Mouse (Mus musculus): Measurements from ENCODE around the gene Catsper3.

The Catsper3 gene

DNA sequence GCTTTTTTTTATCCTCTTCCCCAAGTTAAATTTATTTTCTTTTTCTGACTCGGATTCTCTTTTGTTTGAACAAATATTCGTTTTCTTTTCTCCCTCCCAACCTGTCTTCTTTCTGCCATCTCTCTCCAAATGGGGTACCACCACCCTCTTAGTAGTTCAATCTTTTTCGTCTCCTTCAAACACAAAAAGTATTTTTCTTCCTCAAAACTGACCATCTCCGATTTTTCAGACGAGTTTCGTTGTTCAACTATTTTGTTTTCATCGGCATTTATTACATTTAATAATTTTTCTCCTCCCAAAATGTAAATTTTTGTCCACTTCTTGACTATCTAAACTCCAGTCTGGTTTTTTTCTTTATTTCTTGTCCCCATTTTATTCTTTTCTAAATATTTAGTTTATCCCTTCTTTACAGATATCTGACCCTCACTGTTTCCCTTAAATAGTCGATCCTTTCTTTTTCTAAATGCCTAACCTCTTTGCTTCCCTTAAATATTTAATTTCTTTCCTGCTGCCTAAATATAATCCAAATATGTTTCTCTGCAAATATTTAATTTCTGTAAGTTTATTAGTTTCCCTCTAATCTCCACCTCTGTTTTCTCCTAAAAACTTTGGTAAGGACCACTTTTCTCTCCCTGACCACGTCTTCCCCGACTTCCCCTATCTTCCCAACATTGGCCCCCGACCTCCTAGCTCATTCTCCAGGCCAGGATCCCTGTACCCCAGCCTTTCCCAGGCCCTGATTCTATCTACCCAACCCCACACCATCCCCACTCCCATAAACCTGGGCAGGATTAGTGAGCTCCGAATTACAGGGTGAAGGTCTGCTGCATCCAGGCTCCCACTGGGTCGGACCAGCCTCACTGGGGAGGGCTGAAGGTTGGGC is 42.7 kb downstream of the Catsper3 start:
- DNase-seq (ENCODE audit: low read depth, low spot score): peak; percentile 21

DNA sequence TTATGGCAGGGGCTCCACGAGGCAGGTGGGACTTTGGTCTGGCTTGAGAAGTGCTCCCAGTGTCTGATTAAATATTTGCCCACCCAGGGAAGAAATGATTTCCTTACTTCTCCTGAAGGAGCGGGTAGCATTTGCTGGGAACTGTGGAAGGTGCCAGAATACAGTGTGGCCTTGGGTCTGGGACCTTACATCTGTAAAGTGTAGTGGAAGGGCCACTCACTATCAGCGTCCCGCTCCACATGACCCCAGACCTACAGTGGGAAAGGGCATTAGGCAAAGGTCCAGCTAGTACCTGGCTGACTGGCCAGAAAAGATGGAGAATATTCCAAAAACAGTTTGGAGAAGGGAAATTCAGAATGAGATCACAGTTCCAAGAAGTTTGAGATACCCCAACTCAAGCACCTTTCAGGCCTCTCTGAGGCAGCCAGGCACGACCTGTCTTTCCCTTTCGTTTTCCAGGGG is 43.3 kb downstream of the Catsper3 start:
- peak; percentile 23 for DNase-seq (ENCODE audit: low read depth, low spot score)

GRCm38 (mm10) chr13:55828141-55829017 is 44.0 kb downstream of the Catsper3 start:
- DNase-seq (ENCODE audit: low read depth, low spot score): peak; percentile 61

GRCm38 (mm10) chr13:55829018-55829655 is 44.8 kb downstream of the Catsper3 start:
- no peak for DNase-seq (ENCODE audit: low read depth, low spot score)

DNA sequence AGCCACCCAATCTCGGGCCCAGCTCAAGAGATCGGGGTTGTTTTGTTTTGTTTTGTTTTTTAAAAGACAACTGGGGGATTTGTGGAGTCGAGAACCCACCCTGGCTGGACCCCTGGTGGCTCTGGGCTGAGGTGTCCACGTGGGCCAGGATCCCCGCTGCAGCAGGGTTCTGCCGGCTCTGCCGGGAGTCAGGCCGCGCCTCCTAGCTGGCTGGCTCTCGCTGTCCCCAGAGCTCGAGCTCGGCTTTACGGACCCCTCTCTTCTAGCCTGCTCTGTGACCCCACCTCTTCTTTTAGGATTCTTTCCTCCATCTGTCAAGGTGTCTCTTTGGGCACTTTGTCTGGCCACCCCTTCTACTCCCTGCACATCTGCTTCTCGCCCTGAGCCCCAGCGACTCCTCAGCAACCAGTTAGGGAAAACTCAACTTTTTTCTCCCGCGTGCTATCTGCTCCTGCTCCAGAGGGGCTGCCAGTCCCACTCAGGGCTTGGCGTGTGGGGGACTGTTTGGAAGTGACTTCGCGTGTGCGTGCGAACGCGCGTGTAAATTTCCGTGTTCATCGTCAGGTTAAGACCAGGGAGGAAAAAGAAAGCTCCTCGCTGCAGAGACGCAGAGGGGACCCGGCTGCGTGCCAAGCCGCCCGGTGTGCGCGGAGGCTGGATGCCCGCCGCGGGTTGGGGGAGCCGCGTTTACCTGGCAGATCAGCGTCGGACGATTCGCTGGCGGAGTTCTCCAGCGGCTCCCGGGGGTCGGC is 45.9 kb downstream of the Catsper3 start:
- peak; percentile 52 for DNase-seq (ENCODE audit: low read depth, low spot score)

GRCm38 (mm10) chr13:55830833-55831721 is 46.7 kb downstream of the Catsper3 start:
- DNase-seq (ENCODE audit: low read depth, low spot score): peak; percentile 87

GRCm38 (mm10) chr13:55831722-55832160 is 47.4 kb downstream of the Catsper3 start:
- DNase-seq (ENCODE audit: low read depth, low spot score): no peak

- DNase-seq (ENCODE audit: low read depth, low spot score): no peak
Measured at GRCm38 (mm10) chr13:55832602-55833001, 48.2 kb downstream of the Catsper3 start.

GRCm38 (mm10) chr13:55833921-55834320 is 49.6 kb downstream of the Catsper3 start:
- DNase-seq (ENCODE audit: low read depth, low spot score): no peak

GRCm38 (mm10) chr13:55834667-55835066 is 50.3 kb downstream of the Catsper3 start:
- DNase-seq (ENCODE audit: low read depth, low spot score): no peak

GRCm38 (mm10) chr13:55835548-55836097 is 51.3 kb downstream of the Catsper3 start:
- DNase-seq (ENCODE audit: low read depth, low spot score): peak; percentile 28

DNA sequence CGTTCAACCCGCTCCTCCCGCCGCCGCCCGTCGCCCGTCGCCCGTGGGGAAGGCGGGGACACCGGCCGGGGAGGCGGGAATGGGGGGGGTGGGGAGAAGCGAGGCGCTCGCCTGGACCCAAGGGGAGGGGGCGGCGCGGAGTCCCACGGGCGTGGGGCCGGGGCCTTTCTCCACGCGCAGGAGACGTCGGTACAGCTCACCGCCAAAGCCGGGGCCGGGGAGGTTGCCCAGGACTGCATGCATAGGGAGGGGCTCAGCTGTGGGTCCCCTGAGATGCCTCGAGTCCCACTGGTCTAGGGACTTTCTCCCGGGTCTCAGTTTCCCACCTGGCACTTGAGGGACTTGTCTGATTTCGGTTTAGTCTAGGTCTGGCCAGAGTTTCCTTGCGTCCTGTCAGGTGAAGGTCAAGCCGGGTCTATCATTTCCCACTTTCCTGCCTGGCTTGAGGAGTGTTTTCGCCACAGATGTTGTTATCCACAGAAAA is 51.8 kb downstream of the Catsper3 start, which contains the start of gene Pitx1:
Gene Pitx1, minus strand, starts transcription at position 51 of the 484 bp plus-strand sequence.
- peak; percentile 22 for DNase-seq (ENCODE audit: low read depth, low spot score)

- peak; percentile 40 for DNase-seq (ENCODE audit: low read depth, low spot score)
Measured at GRCm38 (mm10) chr13:55836786-55837780, 52.7 kb downstream of the Catsper3 start.

GRCm38 (mm10) chr13:55840223-55840622 is 55.9 kb downstream of the Catsper3 start:
- no peak for DNase-seq (ENCODE audit: low read depth, low spot score)

DNA sequence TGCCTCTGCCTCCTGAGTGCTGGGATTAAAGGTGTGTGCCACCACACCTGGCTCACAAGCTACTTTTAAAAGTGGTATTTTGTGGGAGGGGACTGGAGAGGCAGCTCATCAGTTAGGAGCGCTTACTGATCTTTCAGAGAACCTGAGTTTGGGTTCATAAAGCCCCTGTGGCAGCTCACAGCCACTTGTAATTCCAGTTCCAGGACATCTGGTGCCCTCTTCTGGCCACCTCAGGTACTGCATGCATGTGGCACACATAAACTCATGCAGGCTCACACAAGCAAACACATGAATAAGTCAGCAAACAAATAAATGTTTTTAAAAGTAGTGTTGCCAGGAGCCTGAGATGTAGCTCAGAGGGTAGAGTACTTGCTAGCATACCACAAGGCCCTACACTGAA is 59.3 kb downstream of the Catsper3 start:
- peak; percentile 80 for DNase-seq (ENCODE audit: low read depth, low spot score)

- DNase-seq (ENCODE audit: low read depth, low spot score): no peak
Measured at GRCm38 (mm10) chr13:55847805-55848204, 63.4 kb downstream of the Catsper3 start.

DNA sequence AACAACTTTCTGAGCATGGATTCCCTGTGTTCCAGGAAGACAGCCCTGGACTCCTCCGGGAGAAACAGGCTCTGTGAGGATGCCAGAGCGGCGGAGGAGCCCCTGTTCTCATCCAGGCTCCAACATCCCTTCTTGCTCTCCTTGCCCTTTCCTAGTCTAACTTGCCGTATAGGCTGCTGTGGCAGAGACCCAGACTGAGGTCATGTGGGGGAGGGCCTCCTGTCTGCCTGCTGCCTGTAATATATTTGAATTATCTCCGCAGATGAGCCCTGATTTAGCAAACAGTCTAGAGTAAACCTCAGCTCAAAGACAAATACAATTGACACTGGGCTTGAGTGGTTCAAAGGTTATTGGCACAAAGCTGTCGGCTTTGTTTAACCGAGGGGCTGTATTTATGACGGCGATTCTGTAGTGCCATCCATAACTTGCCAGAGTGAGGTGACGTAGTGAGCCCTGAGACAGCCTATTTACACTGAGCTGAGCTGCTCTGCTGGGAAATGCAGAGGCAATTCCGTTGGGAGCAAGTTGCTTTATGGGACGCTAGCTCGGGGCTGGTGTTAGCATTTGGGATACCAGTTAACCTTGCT is 64.3 kb downstream of the Catsper3 start:
- DNase-seq (ENCODE audit: low read depth, low spot score): no peak

DNA sequence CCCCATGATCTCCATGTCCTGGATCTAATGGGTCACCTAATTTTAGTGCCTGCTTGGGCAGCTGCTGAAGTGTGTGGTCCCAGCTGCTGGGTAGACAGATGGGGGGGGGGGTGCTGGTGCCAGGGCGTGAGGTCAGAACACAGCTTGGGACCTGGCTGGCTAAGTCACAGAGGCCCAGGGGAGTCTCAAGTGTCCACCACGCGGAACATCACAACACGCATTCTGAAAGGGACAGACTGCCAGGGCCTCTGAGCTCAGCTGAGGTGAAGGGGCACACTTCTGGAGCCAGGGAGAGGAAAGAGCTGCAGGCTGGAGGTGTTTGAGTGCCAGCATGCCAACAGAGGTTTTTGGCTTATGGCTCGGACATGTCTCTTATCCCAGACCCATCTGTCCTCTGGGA is 66.4 kb downstream of the Catsper3 start:
- no peak for DNase-seq (ENCODE audit: low read depth, low spot score)
